Comparison of ENCODE assay signal across 10 mouse cellular contexts in the genomic region with DNA sequence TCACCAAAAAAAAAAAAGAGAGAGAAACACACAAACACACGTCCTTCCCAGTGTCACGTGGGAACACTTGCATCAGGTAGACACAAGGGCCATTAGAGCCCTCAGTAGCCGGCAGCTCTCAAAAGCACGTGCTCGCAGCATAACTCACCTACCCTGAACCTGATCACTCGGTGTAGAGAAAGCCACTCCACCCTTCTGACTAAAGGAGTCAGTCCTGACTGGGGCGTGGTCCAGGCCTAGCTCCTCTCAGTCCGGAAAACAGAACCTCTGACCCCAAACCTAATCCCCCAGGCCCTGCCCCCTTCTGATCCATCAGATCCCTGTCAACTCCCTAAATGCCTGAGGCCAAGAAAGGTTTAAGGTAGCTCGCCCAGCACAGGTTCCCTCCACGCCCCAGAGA. TPM values are rescaled to one million over a fixed set of nuclear protein-coding genes. Genes with fewer than 3 reads are reported as not detected.
DNase-seq lines count a peak whose midpoint lies in the region; ATAC-seq and TF ChIP-seq lines count a peak whose summit lies in the region.
"Had no signal": no experiment of that assay in that cellular context is flagged by ENCODE, and none has a peak within 500 bp of the region (broad histone marks: within the 10 kb centered on the region; RNA-seq: fewer than 3 reads in every experiment).

No protein-coding gene starts in this region.

- no peaks in the 10 kb centered on the region for H3K9me3 ChIP-seq in liver, embryonic 11.5 days (ENCODE audit: control insufficient read depth, low read length)
- no peaks in the 10 kb centered on the region for H3K9me3 ChIP-seq in liver, postnatal 0 days (ENCODE audit: low read length)
- no peaks in the 10 kb centered on the region for H3K9me3 ChIP-seq in intestine, embryonic 14.5 days (ENCODE audit: control insufficient read depth, low read length)

- H3K36me3 ChIP-seq in liver, embryonic 11.5 days (ENCODE audit: control insufficient read depth, insufficient read depth, low read length): no peaks in the 10 kb centered on the region
- H3K36me3 ChIP-seq in liver, postnatal 0 days (replicated peaks; ENCODE audit: insufficient read depth, low read length): no peaks in the 10 kb centered on the region
- no peaks in the 10 kb centered on the region for H3K36me3 ChIP-seq in intestine, embryonic 14.5 days (ENCODE audit: control insufficient read depth, insufficient read depth, low read length)

- DNase-seq in liver, embryonic 11.5 days (ENCODE audit: low spot score): no peak
- DNase-seq in liver, postnatal 0 days: no peak
- peak; percentile 66 for DNase-seq in intestine, embryonic 14.5 days (ENCODE audit: low spot score)
- DNase-seq in lung, postnatal 10 days: peak; percentile 36
- DNase-seq: liver; thymus, postnatal 14 days had no signal

- TF ChIP-seq CTCF in liver, postnatal 0 days (IDR thresholded peaks at IDR 0.05; ENCODE audit: low read depth): no peak
- TF ChIP-seq CTCF in cortical plate, adult 2 months (IDR thresholded peaks at IDR 0.05; ENCODE audit: extremely low read depth, insufficient read depth, low read length): no peak

- 14% methylated on average over 10 of the region's 10 CpGs for WGBS in liver, embryonic 11.5 days
- 33% methylated on average over 10 of the region's 10 CpGs for WGBS in liver, postnatal 0 days (ENCODE audit: insufficient replicate concordance)
- WGBS in intestine, embryonic 14.5 days: 18% methylated on average over 10 of the region's 10 CpGs

- no peak overlapping the region for H3K4me3 ChIP-seq in liver, embryonic 11.5 days (ENCODE audit: low read depth, low read length)
- no peak overlapping the region for H3K4me3 ChIP-seq in liver, postnatal 0 days (ENCODE audit: low read depth, low read length)
- H3K4me3 ChIP-seq in cortical plate, adult 2 months (ENCODE audit: insufficient read depth, low read length): peak overlapping the region; percentile 39; the same call in 1 of the 2 replicates
- no peak overlapping the region for H3K4me3 ChIP-seq in intestine, embryonic 14.5 days (ENCODE audit: low read depth, low read length)

- TF ChIP-seq EP300 in liver, postnatal 0 days (IDR thresholded peaks at IDR 0.05; ENCODE audit: low read depth): no peak

- peak overlapping the region; percentile 95 for H3K4me2 ChIP-seq in liver, embryonic 11.5 days
- no peak overlapping the region for H3K4me2 ChIP-seq in liver, postnatal 0 days (ENCODE audit: low read depth, low read length)
- no peak overlapping the region for H3K4me2 ChIP-seq in intestine, embryonic 14.5 days (ENCODE audit: low read length)

- ATAC-seq in liver, embryonic 11.5 days (replicated peaks; ENCODE audit: low FRiP score): no peak
- ATAC-seq in liver, postnatal 0 days: no peak
- no peak for ATAC-seq in intestine, embryonic 14.5 days (replicated peaks; ENCODE audit: low FRiP score, low TSS enrichment, low read depth)
- ATAC-seq in megakaryocyte progenitor cell, adult 5-6 weeks (replicated peaks; ENCODE audit: poor library complexity): no peak
- no peak for ATAC-seq in megakaryocyte, adult 5-6 weeks (ENCODE audit: poor library complexity, severe bottlenecking)

- H3K4me1 ChIP-seq in liver, embryonic 11.5 days (replicated peaks; ENCODE audit: control insufficient read depth, insufficient read depth, low read length): peaks cover 28% of the 10 kb centered on the region
- peaks cover 8% of the 10 kb centered on the region; the same call in 1 of the 2 replicates for H3K4me1 ChIP-seq in liver, postnatal 0 days (ENCODE audit: insufficient read depth)
- peaks cover 3% of the 10 kb centered on the region; the same call in 1 of the 2 replicates for H3K4me1 ChIP-seq in cortical plate, adult 2 months (ENCODE audit: control insufficient read depth, insufficient read depth, low read length)
- 0 out of 2 replicates have a peak, but pooled peaks cover 12% of the 10 kb centered on the region for H3K4me1 ChIP-seq in intestine, embryonic 14.5 days (replicated peaks; ENCODE audit: control insufficient read depth, insufficient read depth, low read length)

- peaks cover 84% of the 10 kb centered on the region for H3K27me3 ChIP-seq in liver, embryonic 11.5 days (replicated peaks; ENCODE audit: control insufficient read depth, insufficient read depth, low read length)
- H3K27me3 ChIP-seq in liver, postnatal 0 days (ENCODE audit: insufficient read depth, low read length): peaks cover 87% of the 10 kb centered on the region
- peaks cover 78% of the 10 kb centered on the region for H3K27me3 ChIP-seq in intestine, embryonic 14.5 days (replicated peaks; ENCODE audit: control insufficient read depth, insufficient read depth, low read length)

- H3K9ac ChIP-seq in liver, embryonic 11.5 days (ENCODE audit: low read depth, low read length): no peak overlapping the region
- no peak overlapping the region for H3K9ac ChIP-seq in liver, postnatal 0 days (replicated peaks)
- H3K9ac ChIP-seq in intestine, embryonic 14.5 days (ENCODE audit: low read length): no peak overlapping the region

- no peak for TF ChIP-seq POLR2A in cortical plate, adult 2 months (IDR thresholded peaks at IDR 0.05; ENCODE audit: extremely low read depth, insufficient read depth, low read length)

- H3K27ac ChIP-seq in liver, embryonic 11.5 days (ENCODE audit: low read depth, low read length): no peak overlapping the region
- H3K27ac ChIP-seq in liver, postnatal 0 days (ENCODE audit: low read depth): no peak overlapping the region
- no peak overlapping the region for H3K27ac ChIP-seq in cortical plate, adult 2 months (ENCODE audit: insufficient read depth, low read length)
- no peak overlapping the region for H3K27ac ChIP-seq in intestine, embryonic 14.5 days (ENCODE audit: low read depth)

RNA-seq across cellular contexts. Expression of a gene that starts 2.7 kb away (rescaled TPM):
- 4.1 and 4.8 TPM in 2 replicates for polyA plus RNA-seq in liver, embryonic 11.5 days (2014; fragmentation: Nextera tagmentation; extraction: Ambion mirVana)
- polyA plus RNA-seq in liver, postnatal 0 days (2015; fragmentation: Nextera tagmentation; extraction: Ambion mirVana): 1.1 and 1.6 TPM in 2 replicates
- 89.5 and 95.2 TPM in 2 replicates for polyA plus RNA-seq in cortical plate, adult 2 months (2012; rRNA removed)
- 3.1 and 3.6 TPM in 2 replicates for polyA plus RNA-seq in intestine, embryonic 14.5 days (2014; fragmentation: Nextera tagmentation; extraction: Ambion mirVana)
- 3.4 and 4.0 TPM in 2 replicates for total RNA-seq in megakaryocyte progenitor cell, adult 5-6 weeks (2015)
- 0.62 and 0.91 TPM in 2 replicates for total RNA-seq in megakaryocyte progenitor cell, adult 5-6 weeks (2017)
- 0.18 and 1.2 TPM in 2 replicates for total RNA-seq in megakaryocyte, adult 5-6 weeks (2015)
- 0.40 TPM in 1 of 2 replicates, not detected in the other for total RNA-seq in megakaryocyte, adult 5-6 weeks (2017)

RNA-seq across cellular contexts. Expression of a gene that starts 36.4 kb away (rescaled TPM):
- polyA plus RNA-seq in liver, embryonic 11.5 days (2014; fragmentation: Nextera tagmentation; extraction: Ambion mirVana): 0.97 and 1.0 TPM in 2 replicates
- 0.32 and 0.38 TPM in 2 replicates for polyA plus RNA-seq in liver, postnatal 0 days (2015; fragmentation: Nextera tagmentation; extraction: Ambion mirVana)
- 78.5 and 83.4 TPM in 2 replicates for polyA plus RNA-seq in cortical plate, adult 2 months (2012; rRNA removed)
- 4.6 and 4.8 TPM in 2 replicates for polyA plus RNA-seq in intestine, embryonic 14.5 days (2014; fragmentation: Nextera tagmentation; extraction: Ambion mirVana)
- total RNA-seq in megakaryocyte progenitor cell, adult 5-6 weeks (2015): 3.3 and 4.5 TPM in 2 replicates
- 5.8 and 7.2 TPM in 2 replicates for total RNA-seq in megakaryocyte progenitor cell, adult 5-6 weeks (2017)
- total RNA-seq in megakaryocyte, adult 5-6 weeks (2015): 4.3 and 6.3 TPM in 2 replicates
- total RNA-seq in megakaryocyte, adult 5-6 weeks (2017): 6.9 and 7.1 TPM in 2 replicates

RNA-seq across cellular contexts. Expression of a gene that starts 50.9 kb away (rescaled TPM):
- 0.13 and 0.14 TPM in 2 replicates for polyA plus RNA-seq in liver, embryonic 11.5 days (2014; fragmentation: Nextera tagmentation; extraction: Ambion mirVana)
- 0.02 and 0.05 TPM in 2 replicates for polyA plus RNA-seq in liver, postnatal 0 days (2015; fragmentation: Nextera tagmentation; extraction: Ambion mirVana)
- polyA plus RNA-seq in cortical plate, adult 2 months (2012; rRNA removed): 141 and 146 TPM in 2 replicates
- polyA plus RNA-seq in intestine, embryonic 14.5 days (2014; fragmentation: Nextera tagmentation; extraction: Ambion mirVana): 0.16 and 0.30 TPM in 2 replicates
- 0.02 TPM in 1 of 2 replicates, not detected in the other for total RNA-seq in megakaryocyte progenitor cell, adult 5-6 weeks (2015)
- not detected in 2 replicates for total RNA-seq in megakaryocyte progenitor cell, adult 5-6 weeks (2017)
- total RNA-seq in megakaryocyte, adult 5-6 weeks (2015): not detected in 2 replicates
- not detected in 2 replicates for total RNA-seq in megakaryocyte, adult 5-6 weeks (2017)
- total RNA-seq: granulocyte monocyte progenitor cell, adult 5-6 weeks had no signal

RNA-seq across cellular contexts. Expression of a gene that starts 58.8 kb away (rescaled TPM):
- polyA plus RNA-seq in liver, embryonic 11.5 days (2014; fragmentation: Nextera tagmentation; extraction: Ambion mirVana): 18.0 and 21.9 TPM in 2 replicates
- 54.6 and 63.7 TPM in 2 replicates for polyA plus RNA-seq in liver, postnatal 0 days (2015; fragmentation: Nextera tagmentation; extraction: Ambion mirVana)
- polyA plus RNA-seq in cortical plate, adult 2 months (2012; rRNA removed): 59.9 and 65.5 TPM in 2 replicates
- polyA plus RNA-seq in intestine, embryonic 14.5 days (2014; fragmentation: Nextera tagmentation; extraction: Ambion mirVana): 41.2 and 47.9 TPM in 2 replicates
- total RNA-seq in megakaryocyte progenitor cell, adult 5-6 weeks (2015): 17.4 and 24.9 TPM in 2 replicates
- 3.5 and 5.4 TPM in 2 replicates for total RNA-seq in megakaryocyte progenitor cell, adult 5-6 weeks (2017)
- 18.7 and 19.8 TPM in 2 replicates for total RNA-seq in megakaryocyte, adult 5-6 weeks (2015)
- 2.3 and 12.8 TPM in 2 replicates for total RNA-seq in megakaryocyte, adult 5-6 weeks (2017)

Comparison
In these comparisons a context has a peak if more than half of its experiments do, and no peak if none do; other contexts are left out.
1. DNase-seq: peak in intestine, embryonic 14.5 days (single experiment) and lung, postnatal 10 days (single experiment); none in liver, embryonic 11.5 days (single experiment) and liver, postnatal 0 days (single experiment).
2. RNA of a gene that starts 2.7 kb away (polyA plus RNA-seq): 89.5 to 95.2 TPM in cortical plate, adult 2 months; 4.1 to 4.8 TPM in liver, embryonic 11.5 days, 3.1 to 3.6 TPM in intestine, embryonic 14.5 days and 1.1 to 1.6 TPM in liver, postnatal 0 days; every median in the first group is over 10 times any median in the second.
3. RNA of a gene that starts 36.4 kb away (polyA plus RNA-seq): 78.5 to 83.4 TPM in cortical plate, adult 2 months; 4.6 to 4.8 TPM in intestine, embryonic 14.5 days, 0.97 to 1.0 TPM in liver, embryonic 11.5 days and 0.32 to 0.38 TPM in liver, postnatal 0 days; every median in the first group is over 10 times any median in the second.
4. RNA of a gene that starts 50.9 kb away (polyA plus RNA-seq): 141 to 146 TPM in cortical plate, adult 2 months; 0.16 to 0.30 TPM in intestine, embryonic 14.5 days, 0.13 to 0.14 TPM in liver, embryonic 11.5 days and 0.02 to 0.05 TPM in liver, postnatal 0 days; every median in the first group is over 100 times any median in the second.